Mouse (Mus musculus): ENCODE measurements at regions not wholly inside any gene's neighbourhood (a gene's known extent, or its start where the extent isn't known, plus 50 kb on each side); places are given as distances from the start of the nearest gene placed in this dataset.

- Histone ChIP-seq H3K4me1 (ENCODE audit: control insufficient read depth, insufficient read depth, low read length) (peaks cover 21% of the 10 kb centered on the region), H3K36me3 (ENCODE audit: control insufficient read depth, insufficient read depth, low read length) (no peaks in the 10 kb centered on the region), H3K27ac (replicated peaks; ENCODE audit: low read depth, low read length) (peak overlapping the region; percentile 66), H3K9me3 (ENCODE audit: control insufficient read depth, low read length) (no peaks in the 10 kb centered on the region), H3K27me3 (ENCODE audit: control insufficient read depth, insufficient read depth, low read length) (no peaks in the 10 kb centered on the region), H3K4me2 (ENCODE audit: low read length) (no peak overlapping the region), H3K4me3 (replicated peaks; ENCODE audit: low read depth, low read length) (no peak overlapping the region), H3K9ac (replicated peaks; ENCODE audit: low read length) (no peak overlapping the region)
- DNase-seq (no peak), ATAC-seq (ENCODE audit: low FRiP score, low TSS enrichment) (no peak)
- WGBS: 71% methylated on average over 12 of the region's 12 CpGs
These were observed 274.1 kb downstream of the Sox9 start for GRCm38 (mm10) chr11:113056042-113056632.

GRCm38 (mm10) chr11:113056824-113057223 lies 274.8 kb downstream of the Sox9 start:
- Histone ChIP-seq H3K9ac (replicated peaks; ENCODE audit: low read length) (no peak overlapping the region), H3K4me3 (replicated peaks; ENCODE audit: low read depth, low read length) (no peak overlapping the region), H3K9me3 (ENCODE audit: control insufficient read depth, low read length) (no peaks in the 10 kb centered on the region), H3K27ac (replicated peaks; ENCODE audit: low read depth, low read length) (peak overlapping the region; percentile 66), H3K4me1 (ENCODE audit: control insufficient read depth, insufficient read depth, low read length) (peaks cover 21% of the 10 kb centered on the region), H3K36me3 (ENCODE audit: control insufficient read depth, insufficient read depth, low read length) (no peaks in the 10 kb centered on the region), H3K27me3 (ENCODE audit: control insufficient read depth, insufficient read depth, low read length) (no peaks in the 10 kb centered on the region), H3K4me2 (ENCODE audit: low read length) (no peak overlapping the region)
- DNase-seq (peak; percentile 63), ATAC-seq (ENCODE audit: low FRiP score, low TSS enrichment) (peak; percentile 50; the same call in 1 of the 2 replicates)
- 19% methylated on average over 5 of the region's 5 CpGs for WGBS

- 89% methylated on average over 4 of the region's 4 CpGs for WGBS
These were observed 288.3 kb downstream of the Sox9 start for GRCm38 (mm10) chr11:113070365-113070764.

GRCm38 (mm10) chr11:113071942-113072341 lies 289.9 kb downstream of the Sox9 start:
- 18% methylated on average over 10 of the region's 10 CpGs for WGBS
- Histone ChIP-seq H3K27me3 (ENCODE audit: control insufficient read depth, insufficient read depth, low read length) (no peaks in the 10 kb centered on the region), H3K27ac (replicated peaks; ENCODE audit: low read depth, low read length) (no peak overlapping the region), H3K4me2 (ENCODE audit: low read length) (no peak overlapping the region), H3K9ac (replicated peaks; ENCODE audit: low read length) (no peak overlapping the region; the same call in 1 of the 2 replicates), H3K4me1 (ENCODE audit: control insufficient read depth, insufficient read depth, low read length) (no peaks in the 10 kb centered on the region; the same call in 1 of the 2 replicates), H3K36me3 (ENCODE audit: control insufficient read depth, insufficient read depth, low read length) (no peaks in the 10 kb centered on the region), H3K4me3 (replicated peaks; ENCODE audit: low read depth, low read length) (no peak overlapping the region), H3K9me3 (ENCODE audit: control insufficient read depth, low read length) (no peaks in the 10 kb centered on the region)
- DNase-seq (no peak), ATAC-seq (ENCODE audit: low FRiP score, low TSS enrichment) (no peak)

More at GRCm38 (mm10) chr11:113070365-113070764, 288.3 kb downstream of the Sox9 start:
- H3K27ac ChIP-seq (replicated peaks; ENCODE audit: low read depth, low read length): no peak overlapping the region
- H3K4me2 ChIP-seq (ENCODE audit: low read length): no peak overlapping the region
- H3K9ac ChIP-seq (replicated peaks; ENCODE audit: low read length): no peak overlapping the region
- DNase-seq (no peak), ATAC-seq (ENCODE audit: low FRiP score, low TSS enrichment) (no peak)
- H3K4me1 ChIP-seq (ENCODE audit: control insufficient read depth, insufficient read depth, low read length): no peaks in the 10 kb centered on the region; the same call in 1 of the 2 replicates
- no peaks in the 10 kb centered on the region for H3K36me3 ChIP-seq (ENCODE audit: control insufficient read depth, insufficient read depth, low read length)
- no peaks in the 10 kb centered on the region for H3K27me3 ChIP-seq (ENCODE audit: control insufficient read depth, insufficient read depth, low read length)
- no peak overlapping the region for H3K4me3 ChIP-seq (replicated peaks; ENCODE audit: low read depth, low read length)
- no peaks in the 10 kb centered on the region for H3K9me3 ChIP-seq (ENCODE audit: control insufficient read depth, low read length)

- H3K9me3 ChIP-seq (ENCODE audit: control insufficient read depth, low read length): no peaks in the 10 kb centered on the region
- no peak overlapping the region for H3K9ac ChIP-seq (replicated peaks; ENCODE audit: low read length)
- H3K4me3 ChIP-seq (replicated peaks; ENCODE audit: low read depth, low read length): no peak overlapping the region
- no peaks in the 10 kb centered on the region for H3K36me3 ChIP-seq (ENCODE audit: control insufficient read depth, insufficient read depth, low read length)
- H3K4me2 ChIP-seq (ENCODE audit: low read length): no peak overlapping the region
- H3K4me1 ChIP-seq (ENCODE audit: control insufficient read depth, insufficient read depth, low read length): no peaks in the 10 kb centered on the region; the same call in 1 of the 2 replicates
- WGBS: 96% methylated on average over 9 of the region's 9 CpGs
- ATAC-seq (ENCODE audit: low FRiP score, low TSS enrichment) (no peak), DNase-seq (no peak)
- no peak overlapping the region for H3K27ac ChIP-seq (replicated peaks; ENCODE audit: low read depth, low read length)
- H3K27me3 ChIP-seq (ENCODE audit: control insufficient read depth, insufficient read depth, low read length): no peaks in the 10 kb centered on the region
These were observed 292.3 kb downstream of the Sox9 start for GRCm38 (mm10) chr11:113074328-113074727.

GRCm38 (mm10) chr11:113076371-113076770 lies 294.3 kb downstream of the Sox9 start:
- no peaks in the 10 kb centered on the region; the same call in 1 of the 2 replicates for H3K4me1 ChIP-seq (ENCODE audit: control insufficient read depth, insufficient read depth, low read length)
- ATAC-seq (ENCODE audit: low FRiP score, low TSS enrichment) (no peak), DNase-seq (no peak)
- no peaks in the 10 kb centered on the region for H3K9me3 ChIP-seq (ENCODE audit: control insufficient read depth, low read length)
- no peaks in the 10 kb centered on the region for H3K27me3 ChIP-seq (ENCODE audit: control insufficient read depth, insufficient read depth, low read length)
- 96% methylated on average over 4 of the region's 4 CpGs for WGBS
- no peak overlapping the region for H3K4me2 ChIP-seq (ENCODE audit: low read length)
- no peak overlapping the region for H3K4me3 ChIP-seq (replicated peaks; ENCODE audit: low read depth, low read length)
- H3K27ac ChIP-seq (replicated peaks; ENCODE audit: low read depth, low read length): no peak overlapping the region
- no peaks in the 10 kb centered on the region for H3K36me3 ChIP-seq (ENCODE audit: control insufficient read depth, insufficient read depth, low read length)
- H3K9ac ChIP-seq (replicated peaks; ENCODE audit: low read length): no peak overlapping the region

GRCm38 (mm10) chr11:113080311-113080710 lies 298.3 kb downstream of the Sox9 start:
- no peak for ATAC-seq (ENCODE audit: low FRiP score, low TSS enrichment)
- WGBS: 98% methylated on average over 2 of the region's 2 CpGs
- no peak for DNase-seq

GRCm38 (mm10) chr11:113084442-113084841 lies 302.4 kb downstream of the Sox9 start:
- Histone ChIP-seq H3K4me3 (replicated peaks; ENCODE audit: low read depth, low read length) (no peak overlapping the region), H3K27ac (replicated peaks; ENCODE audit: low read depth, low read length) (no peak overlapping the region), H3K4me1 (ENCODE audit: control insufficient read depth, insufficient read depth, low read length) (no peaks in the 10 kb centered on the region), H3K4me2 (ENCODE audit: low read length) (no peak overlapping the region), H3K9ac (replicated peaks; ENCODE audit: low read length) (no peak overlapping the region), H3K36me3 (ENCODE audit: control insufficient read depth, insufficient read depth, low read length) (no peaks in the 10 kb centered on the region), H3K9me3 (ENCODE audit: control insufficient read depth, low read length) (no peaks in the 10 kb centered on the region), H3K27me3 (ENCODE audit: control insufficient read depth, insufficient read depth, low read length) (no peaks in the 10 kb centered on the region)
- ATAC-seq (ENCODE audit: low FRiP score, low TSS enrichment) (no peak), DNase-seq (no peak)
- whole genome bisulfite sequencing: 83% methylated on average over 6 of the region's 6 CpGs

More at GRCm38 (mm10) chr11:113080311-113080710, 298.3 kb downstream of the Sox9 start:
- no peak overlapping the region for H3K9ac ChIP-seq (replicated peaks; ENCODE audit: low read length)
- H3K36me3 ChIP-seq (ENCODE audit: control insufficient read depth, insufficient read depth, low read length): no peaks in the 10 kb centered on the region
- no peak overlapping the region for H3K4me3 ChIP-seq (replicated peaks; ENCODE audit: low read depth, low read length)
- no peaks in the 10 kb centered on the region for H3K9me3 ChIP-seq (ENCODE audit: control insufficient read depth, low read length)
- no peak overlapping the region for H3K27ac ChIP-seq (replicated peaks; ENCODE audit: low read depth, low read length)
- H3K27me3 ChIP-seq (ENCODE audit: control insufficient read depth, insufficient read depth, low read length): no peaks in the 10 kb centered on the region
- no peak overlapping the region for H3K4me2 ChIP-seq (ENCODE audit: low read length)
- H3K4me1 ChIP-seq (ENCODE audit: control insufficient read depth, insufficient read depth, low read length): no peaks in the 10 kb centered on the region

GRCm38 (mm10) chr11:113085556-113085955 lies 303.5 kb downstream of the Sox9 start:
- no peak for DNase-seq
- H3K4me1 ChIP-seq (ENCODE audit: control insufficient read depth, insufficient read depth, low read length): no peaks in the 10 kb centered on the region
- no peaks in the 10 kb centered on the region for H3K9me3 ChIP-seq (ENCODE audit: control insufficient read depth, low read length)
- ATAC-seq (ENCODE audit: low FRiP score, low TSS enrichment): no peak
- no peak overlapping the region for H3K4me3 ChIP-seq (replicated peaks; ENCODE audit: low read depth, low read length)
- H3K27me3 ChIP-seq (ENCODE audit: control insufficient read depth, insufficient read depth, low read length): no peaks in the 10 kb centered on the region
- 92% methylated on average over 9 of the region's 9 CpGs for WGBS
- H3K4me2 ChIP-seq (ENCODE audit: low read length): no peak overlapping the region
- H3K9ac ChIP-seq (replicated peaks; ENCODE audit: low read length): no peak overlapping the region
- H3K36me3 ChIP-seq (ENCODE audit: control insufficient read depth, insufficient read depth, low read length): no peaks in the 10 kb centered on the region
- no peak overlapping the region for H3K27ac ChIP-seq (replicated peaks; ENCODE audit: low read depth, low read length)
